Mouse (Mus musculus): ENCODE data around the gene Ulk4. TPM values are rescaled to one million over a fixed set of nuclear protein-coding genes. Genes with fewer than 3 reads are reported as not detected.

The Ulk4 gene
- total and polyA plus RNA-seq, 2 experiments from 2014 or later: 8.1 to 68.0 TPM

GRCm38 (mm10) chr9:121143208-121143607 is 133.8 kb downstream of the Ulk4 start:
- H3K4me3 ChIP-seq (ENCODE audit: low read depth, low read length): no peak overlapping the region
- DNase-seq (ENCODE audit: low spot score) (no peak), ATAC-seq (ENCODE audit: low FRiP score) (no peak)
- TF ChIP-seq CTCF (IDR thresholded peaks at IDR 0.05): no peak
- no peak overlapping the region for H3K27ac ChIP-seq (ENCODE audit: low read depth, low read length)
- no peaks in the 10 kb centered on the region for H3K36me3 ChIP-seq (ENCODE audit: insufficient read depth, low read length)
- no peak overlapping the region for H3K4me2 ChIP-seq (ENCODE audit: low read depth, low read length, poor library complexity, severe bottlenecking)
- no peak overlapping the region for H3K9ac ChIP-seq (replicated peaks; ENCODE audit: low read length, poor library complexity, severe bottlenecking)
- no peaks in the 10 kb centered on the region for H3K9me3 ChIP-seq (ENCODE audit: low read length)
- H3K4me1 ChIP-seq (ENCODE audit: insufficient read depth, low read length): no peaks in the 10 kb centered on the region
- no peaks in the 10 kb centered on the region for H3K27me3 ChIP-seq (ENCODE audit: insufficient read depth, low read length)
- WGBS: 84% methylated on average over 6 of the region's 6 CpGs

DNA sequence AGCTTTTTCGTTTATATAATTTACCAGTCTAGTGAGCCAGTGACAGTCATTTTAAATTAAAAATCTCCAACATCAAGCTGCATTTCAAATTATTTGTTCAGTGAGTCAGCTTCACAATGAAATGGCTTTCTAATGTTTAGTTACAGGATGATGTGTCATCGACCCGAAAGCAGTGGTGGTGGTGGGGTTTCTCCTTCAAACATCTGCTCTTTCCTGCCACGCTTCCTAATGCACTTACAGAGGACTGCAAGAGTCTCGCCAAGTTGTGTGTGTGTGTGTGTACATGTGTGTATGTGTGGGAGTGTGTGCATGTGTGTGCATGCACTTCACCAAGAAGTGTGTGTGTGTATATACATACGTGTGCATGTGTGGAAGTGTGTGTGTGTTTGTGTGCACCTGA is 144.4 kb downstream of the Ulk4 start:
- Histone ChIP-seq H3K9ac (replicated peaks; ENCODE audit: low read length, poor library complexity, severe bottlenecking) (no peak overlapping the region), H3K9me3 (ENCODE audit: low read length) (no peaks in the 10 kb centered on the region), H3K27ac (ENCODE audit: low read depth, low read length) (no peak overlapping the region), H3K27me3 (ENCODE audit: insufficient read depth, low read length) (no peaks in the 10 kb centered on the region), H3K4me3 (ENCODE audit: low read depth, low read length) (no peak overlapping the region), H3K36me3 (ENCODE audit: insufficient read depth, low read length) (no peaks in the 10 kb centered on the region), H3K4me2 (ENCODE audit: low read depth, low read length, poor library complexity, severe bottlenecking) (no peak overlapping the region), H3K4me1 (ENCODE audit: insufficient read depth, low read length) (no peaks in the 10 kb centered on the region)
- ATAC-seq (ENCODE audit: low FRiP score): no peak
- DNase-seq (ENCODE audit: low spot score): no peak
- WGBS: 74% methylated on average over 6 of the region's 6 CpGs
- no peak for TF ChIP-seq CTCF (IDR thresholded peaks at IDR 0.05)

GRCm38 (mm10) chr9:121129533-121129932 is 147.5 kb downstream of the Ulk4 start:
- no peak for DNase-seq (ENCODE audit: low spot score)
- no peak for ATAC-seq (ENCODE audit: low FRiP score)
- WGBS: 82% methylated on average over 2 of the region's 2 CpGs
- Histone ChIP-seq H3K36me3 (ENCODE audit: insufficient read depth, low read length) (no peaks in the 10 kb centered on the region), H3K27me3 (ENCODE audit: insufficient read depth, low read length) (no peaks in the 10 kb centered on the region), H3K4me3 (ENCODE audit: low read depth, low read length) (no peak overlapping the region), H3K9ac (replicated peaks; ENCODE audit: low read length, poor library complexity, severe bottlenecking) (no peak overlapping the region), H3K4me2 (ENCODE audit: low read depth, low read length, poor library complexity, severe bottlenecking) (no peak overlapping the region), H3K27ac (ENCODE audit: low read depth, low read length) (no peak overlapping the region), H3K9me3 (ENCODE audit: low read length) (no peaks in the 10 kb centered on the region), H3K4me1 (ENCODE audit: insufficient read depth, low read length) (0 out of 2 replicates have a peak, but pooled peaks cover 3% of the 10 kb centered on the region)
- no peak for TF ChIP-seq CTCF (IDR thresholded peaks at IDR 0.05)

GRCm38 (mm10) chr9:121128934-121129333 is 148.1 kb downstream of the Ulk4 start:
- H3K9me3 ChIP-seq (ENCODE audit: low read length): no peaks in the 10 kb centered on the region
- H3K27ac ChIP-seq (ENCODE audit: low read depth, low read length): no peak overlapping the region
- no peak overlapping the region for H3K4me2 ChIP-seq (ENCODE audit: low read depth, low read length, poor library complexity, severe bottlenecking)
- no peaks in the 10 kb centered on the region for H3K27me3 ChIP-seq (ENCODE audit: insufficient read depth, low read length)
- TF ChIP-seq CTCF (IDR thresholded peaks at IDR 0.05): no peak
- 0 out of 2 replicates have a peak, but pooled peaks cover 3% of the 10 kb centered on the region for H3K4me1 ChIP-seq (ENCODE audit: insufficient read depth, low read length)
- no peak for DNase-seq (ENCODE audit: low spot score)
- H3K4me3 ChIP-seq (ENCODE audit: low read depth, low read length): no peak overlapping the region
- H3K9ac ChIP-seq (replicated peaks; ENCODE audit: low read length, poor library complexity, severe bottlenecking): no peak overlapping the region
- ATAC-seq (ENCODE audit: low FRiP score): no peak
- WGBS: 78% methylated on average over 8 of the region's 8 CpGs
- no peaks in the 10 kb centered on the region for H3K36me3 ChIP-seq (ENCODE audit: insufficient read depth, low read length)

- H3K9me3 ChIP-seq (ENCODE audit: low read length): no peaks in the 10 kb centered on the region
- no peak overlapping the region for H3K27ac ChIP-seq (ENCODE audit: low read depth, low read length)
- DNase-seq (ENCODE audit: low spot score) (peak; percentile 77), ATAC-seq (ENCODE audit: low FRiP score) (0 out of 2 replicates have a peak, but pooled peaks have one; percentile 62)
- WGBS: 35% methylated on average over 2 of the region's 2 CpGs
- H3K4me1 ChIP-seq (ENCODE audit: insufficient read depth, low read length): 0 out of 2 replicates have a peak, but pooled peaks cover 3% of the 10 kb centered on the region
- H3K27me3 ChIP-seq (ENCODE audit: insufficient read depth, low read length): no peaks in the 10 kb centered on the region
- H3K36me3 ChIP-seq (ENCODE audit: insufficient read depth, low read length): no peaks in the 10 kb centered on the region
- no peak for TF ChIP-seq CTCF (IDR thresholded peaks at IDR 0.05)
- H3K4me3 ChIP-seq (ENCODE audit: low read depth, low read length): no peak overlapping the region
- no peak overlapping the region for H3K4me2 ChIP-seq (ENCODE audit: low read depth, low read length, poor library complexity, severe bottlenecking)
- no peak overlapping the region for H3K9ac ChIP-seq (replicated peaks; ENCODE audit: low read length, poor library complexity, severe bottlenecking)
Measured at GRCm38 (mm10) chr9:121127025-121127424, 150.0 kb downstream of the Ulk4 start.

- H3K9me3 ChIP-seq (ENCODE audit: low read length): no peaks in the 10 kb centered on the region
- no peak for ATAC-seq (ENCODE audit: low FRiP score)
- DNase-seq (ENCODE audit: low spot score): no peak
- H3K36me3 ChIP-seq (ENCODE audit: insufficient read depth, low read length): no peaks in the 10 kb centered on the region
- no peak for TF ChIP-seq CTCF (IDR thresholded peaks at IDR 0.05)
- WGBS: 84% methylated on average over 8 of the region's 8 CpGs
- no peak overlapping the region for H3K4me3 ChIP-seq (ENCODE audit: low read depth, low read length)
- no peak overlapping the region for H3K9ac ChIP-seq (replicated peaks; ENCODE audit: low read length, poor library complexity, severe bottlenecking)
- H3K4me2 ChIP-seq (ENCODE audit: low read depth, low read length, poor library complexity, severe bottlenecking): no peak overlapping the region
- 0 out of 2 replicates have a peak, but pooled peaks cover 3% of the 10 kb centered on the region for H3K4me1 ChIP-seq (ENCODE audit: insufficient read depth, low read length)
- no peak overlapping the region for H3K27ac ChIP-seq (ENCODE audit: low read depth, low read length)
- H3K27me3 ChIP-seq (ENCODE audit: insufficient read depth, low read length): no peaks in the 10 kb centered on the region
Measured at GRCm38 (mm10) chr9:121124705-121125104, 152.3 kb downstream of the Ulk4 start.

Data from midbrain, postnatal 0 days (tissue).